Mouse (Mus musculus): ENCODE measurements around the gene Gja5.

The Gja5 gene

DNA sequence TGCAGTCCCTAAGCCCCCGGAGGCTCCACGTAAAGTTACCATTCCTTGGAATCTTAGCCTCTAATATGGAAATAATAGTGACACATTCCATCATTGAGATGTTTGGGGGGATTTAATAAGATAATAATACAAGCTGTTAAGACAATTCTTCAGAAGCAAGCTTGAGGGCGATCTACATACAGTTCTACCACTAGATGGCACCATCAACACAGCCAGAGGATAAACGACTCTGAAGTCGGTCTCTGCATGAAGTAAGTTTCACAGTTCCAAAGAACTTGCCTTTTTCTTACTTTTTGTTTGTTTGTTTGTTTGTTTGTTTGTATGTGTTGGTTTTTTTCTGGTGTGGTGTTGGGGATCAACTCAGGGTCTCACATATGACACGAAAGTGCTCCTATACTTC is 31.7 kb downstream of the Gja5 start:
- DNase-seq (ENCODE audit: low read depth, low spot score), result peak; percentile 18

DNA sequence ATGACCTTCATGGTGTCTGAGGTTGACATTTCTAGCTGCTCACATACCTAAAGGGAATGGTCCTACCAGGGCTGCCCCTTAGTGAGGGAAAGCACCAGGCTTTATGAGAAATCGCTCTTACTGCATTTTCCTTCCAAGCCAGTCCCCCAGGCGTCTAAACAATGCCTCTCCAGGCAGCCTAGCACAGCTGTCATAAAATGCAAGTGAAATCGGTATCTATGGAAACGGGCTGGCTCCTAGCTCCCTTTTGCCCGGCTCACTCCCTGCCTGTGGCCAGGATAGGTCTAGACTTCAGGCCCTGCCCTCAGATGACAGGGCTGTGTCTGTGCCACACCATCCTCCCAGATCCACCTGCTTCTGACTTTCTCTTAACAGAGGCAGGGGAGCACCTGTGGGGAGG is 33.1 kb downstream of the Gja5 start:
- DNase-seq (ENCODE audit: low read depth, low spot score), result peak; percentile 22

DNA sequence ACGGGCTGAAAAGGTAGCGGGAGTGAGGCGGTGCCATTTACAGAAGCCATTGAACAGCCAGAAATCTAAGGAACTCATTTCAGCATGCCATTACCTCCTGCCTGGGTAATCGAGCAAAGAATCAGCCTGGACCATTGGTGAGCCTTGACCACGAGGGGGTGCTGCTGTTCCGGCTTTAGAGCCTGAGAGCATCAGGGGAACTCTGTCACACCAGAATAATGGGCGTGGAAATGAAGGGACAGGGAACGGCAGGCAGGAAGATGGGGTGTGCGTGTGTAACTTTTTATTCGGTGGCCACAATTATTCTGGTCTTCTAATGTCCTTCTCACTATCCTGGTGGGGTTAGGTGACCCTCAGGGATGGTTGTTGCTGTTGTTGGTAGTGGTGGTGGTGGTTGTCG is 34.2 kb downstream of the Gja5 start:
- peak; percentile 58 for DNase-seq (ENCODE audit: low read depth, low spot score)

DNA sequence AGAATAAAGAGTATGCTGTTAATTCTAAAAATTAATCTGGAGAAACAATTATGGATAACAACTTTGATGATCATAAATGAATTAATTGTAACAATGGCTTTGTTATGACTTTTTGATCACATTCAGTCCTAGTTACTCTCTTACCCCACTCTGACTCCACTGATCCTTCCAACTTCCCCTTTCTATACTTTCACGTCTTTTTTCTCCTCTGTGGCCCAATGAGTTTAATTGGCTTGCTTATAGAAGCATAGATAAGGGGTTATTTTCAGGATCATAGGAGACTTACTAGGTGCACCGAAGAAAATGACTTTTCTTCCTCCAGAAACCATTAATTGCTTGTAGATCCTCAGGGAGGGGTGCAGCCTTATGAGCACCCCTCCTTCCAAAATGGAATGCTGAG is 38.2 kb downstream of the Gja5 start:
- no peak for DNase-seq (ENCODE audit: low read depth, low spot score)

DNA sequence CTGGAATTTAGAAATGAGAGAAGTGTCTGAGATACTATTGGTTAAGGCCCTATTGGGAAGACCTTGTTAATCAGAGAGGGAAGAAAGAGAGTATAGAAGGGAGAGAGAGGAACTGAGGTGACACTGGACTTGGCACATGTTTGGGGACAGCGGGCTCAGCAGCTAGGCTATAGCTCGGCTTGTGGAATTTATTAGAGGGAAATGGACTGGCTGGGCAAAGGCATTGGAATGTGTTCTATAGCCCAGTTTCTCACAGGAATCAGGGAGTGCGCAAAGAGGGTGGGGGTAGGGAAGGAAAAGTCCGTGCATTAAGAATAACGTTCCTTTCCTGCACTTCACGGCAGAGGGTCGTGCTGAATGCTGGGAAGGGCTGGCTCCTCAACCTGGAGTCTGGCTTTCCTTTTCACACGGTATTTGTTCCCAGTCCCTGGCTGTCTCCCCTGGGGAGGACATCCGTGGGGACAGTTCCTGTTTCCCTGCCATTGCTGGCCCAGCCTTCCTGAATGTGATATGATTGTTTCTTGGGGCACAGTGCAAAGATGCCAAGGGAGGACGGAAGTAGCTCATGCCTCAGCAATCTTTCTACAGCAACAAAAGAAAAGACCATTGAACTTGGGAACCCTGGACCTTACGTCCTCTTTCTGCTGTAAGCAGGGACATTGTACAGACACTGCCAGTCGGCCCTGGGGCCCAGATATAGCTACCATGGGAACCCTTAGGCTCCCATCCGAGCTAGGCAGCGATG is 49.2 kb downstream of the Gja5 start:
- no peak for DNase-seq (ENCODE audit: low read depth, low spot score)

DNA sequence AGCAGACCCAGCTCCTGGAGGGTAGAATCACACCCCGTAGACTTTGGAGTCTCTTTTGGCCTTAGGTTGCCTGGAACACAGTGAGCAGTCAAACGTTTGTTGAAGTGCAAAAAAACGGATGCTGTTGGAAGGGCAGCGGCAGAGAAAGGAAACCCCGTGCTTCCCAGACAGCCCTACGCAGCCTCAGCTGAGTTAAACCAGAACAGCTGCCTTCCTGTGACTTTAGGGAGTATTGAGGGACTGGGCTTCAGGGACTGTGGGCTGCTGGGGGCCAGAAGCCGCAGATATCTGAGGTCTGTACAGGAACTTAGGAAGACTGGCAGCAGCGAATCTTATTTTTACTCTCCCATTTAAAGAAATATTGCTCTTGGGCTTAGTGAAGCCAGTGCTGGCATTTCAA is 56.1 kb downstream of the Gja5 start:
- DNase-seq (ENCODE audit: low read depth, low spot score), result no peak

DNA sequence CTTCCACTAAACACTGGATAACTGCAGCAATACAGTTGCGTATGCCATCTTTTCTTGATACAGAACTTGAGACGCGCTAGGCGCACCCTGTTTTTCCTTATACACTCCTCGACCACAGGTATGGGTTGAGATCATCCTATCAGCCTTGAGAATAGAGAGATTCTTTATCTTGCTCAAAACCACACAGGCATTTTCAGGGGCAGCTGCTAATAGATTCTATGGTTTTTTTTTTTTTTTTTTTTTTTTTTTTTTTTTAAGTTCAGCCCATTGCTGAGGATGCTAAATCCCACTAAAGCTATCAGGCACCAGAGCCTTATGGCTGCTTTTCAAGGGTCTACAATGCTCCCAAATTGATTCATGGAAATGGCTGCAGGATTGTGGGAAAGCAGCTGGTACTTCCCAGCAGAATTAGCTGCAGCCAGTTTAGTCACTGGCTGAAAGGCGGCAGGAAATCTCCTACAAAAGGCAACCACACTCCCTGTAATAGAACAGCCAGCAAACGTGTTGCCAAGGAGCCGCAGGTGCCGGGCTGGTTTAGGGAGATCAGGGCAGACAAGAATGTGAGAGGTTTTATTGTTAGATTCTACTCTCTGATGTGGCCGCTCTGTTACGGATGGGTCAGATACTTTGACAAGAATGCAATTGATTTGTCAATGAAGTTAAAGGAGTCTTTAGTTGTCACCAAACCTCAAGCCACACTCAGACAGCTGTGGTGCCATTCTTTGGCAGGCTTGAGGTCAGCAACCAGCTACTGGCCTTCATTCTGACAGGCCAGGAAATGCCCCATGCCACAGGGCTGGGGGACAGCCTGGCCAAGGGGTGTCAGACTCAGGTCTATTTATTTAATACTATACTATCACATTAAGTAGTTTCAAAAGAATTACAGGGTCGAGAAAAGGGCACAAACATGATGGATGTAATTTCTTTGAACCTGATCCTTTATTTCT is 58.9 kb downstream of the Gja5 start:
- DNase-seq (ENCODE audit: low read depth, low spot score), result no peak

DNA sequence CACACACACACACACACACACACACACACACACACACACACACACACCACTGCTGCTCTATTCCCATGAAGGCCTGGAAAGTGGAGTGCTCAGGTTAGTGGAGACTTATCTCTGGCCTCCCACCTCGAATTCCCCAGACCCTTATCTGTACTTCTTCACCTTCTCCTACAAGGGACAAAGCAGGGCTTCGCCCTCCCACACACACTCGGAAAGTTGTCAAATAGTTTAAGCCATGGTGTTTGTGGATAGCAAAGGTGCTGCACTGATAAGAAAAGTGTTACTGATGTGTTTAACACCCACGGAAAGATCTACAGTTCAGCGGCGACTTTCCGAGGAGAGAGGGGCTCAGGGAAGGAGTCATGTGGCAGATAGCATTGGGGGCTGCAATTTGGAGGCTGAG is 66.5 kb downstream of the Gja5 start:
- no peak for DNase-seq (ENCODE audit: low read depth, low spot score)

DNA sequence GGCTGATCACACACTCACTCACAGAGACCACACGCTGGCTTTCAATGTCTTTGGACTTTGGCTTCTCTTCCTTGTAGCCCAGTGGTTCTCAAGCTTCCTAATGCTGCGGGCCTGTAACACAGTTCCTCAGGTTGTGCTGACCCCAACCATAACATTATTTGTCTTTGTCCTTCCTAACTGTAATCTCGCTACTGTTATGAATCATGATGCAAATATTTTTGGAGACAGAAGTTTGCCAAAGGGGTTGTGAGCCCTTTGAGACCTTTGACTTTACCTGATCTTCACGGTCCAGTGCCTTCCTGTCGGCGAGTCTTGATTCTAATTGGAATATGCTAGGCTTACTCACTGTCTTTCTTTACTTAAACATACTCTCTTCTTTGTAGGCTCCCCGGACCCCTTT is 70.0 kb downstream of the Gja5 start:
- DNase-seq (ENCODE audit: low read depth, low spot score), result no peak

DNA sequence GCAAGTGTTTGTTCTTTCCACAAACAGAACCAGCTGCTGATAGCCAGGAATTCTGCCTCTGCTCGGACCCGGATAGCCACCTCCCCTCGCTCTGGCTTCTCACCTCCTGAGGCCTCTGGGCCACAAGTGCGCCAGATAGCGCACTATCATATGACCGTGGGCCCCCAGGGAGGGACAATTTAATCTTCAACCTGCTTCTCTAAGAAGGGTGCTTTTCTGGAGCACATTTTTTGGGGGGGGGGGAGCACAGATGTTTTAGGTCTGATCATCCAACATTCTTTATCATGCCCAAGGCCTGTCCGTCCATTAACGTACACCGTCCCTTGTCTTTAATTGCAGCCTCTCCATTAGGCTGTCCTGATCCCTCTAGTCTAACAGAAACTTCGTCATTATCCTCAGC is 71.1 kb downstream of the Gja5 start:
- DNase-seq (ENCODE audit: low read depth, low spot score), result no peak

DNA sequence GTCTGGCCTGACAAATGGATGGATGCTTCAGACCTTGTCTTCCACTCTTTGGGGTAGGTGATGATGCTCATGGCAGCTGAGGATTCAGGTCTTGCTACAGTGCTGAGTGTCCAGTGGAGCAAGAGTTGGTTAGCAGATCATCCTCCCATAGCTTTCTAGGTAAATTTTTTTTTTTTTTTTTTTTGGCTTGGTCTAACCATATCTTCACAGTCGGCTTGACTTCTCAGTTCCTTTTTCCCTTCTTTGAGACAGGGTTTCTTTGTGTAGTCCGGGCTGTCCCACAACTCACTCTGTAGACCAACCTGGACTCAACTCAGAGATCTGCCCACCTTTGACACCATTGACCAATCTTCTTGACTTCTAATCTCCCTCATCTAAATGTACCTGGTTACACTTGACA is 73.0 kb downstream of the Gja5 start:
- no peak for DNase-seq (ENCODE audit: low read depth, low spot score)

DNA sequence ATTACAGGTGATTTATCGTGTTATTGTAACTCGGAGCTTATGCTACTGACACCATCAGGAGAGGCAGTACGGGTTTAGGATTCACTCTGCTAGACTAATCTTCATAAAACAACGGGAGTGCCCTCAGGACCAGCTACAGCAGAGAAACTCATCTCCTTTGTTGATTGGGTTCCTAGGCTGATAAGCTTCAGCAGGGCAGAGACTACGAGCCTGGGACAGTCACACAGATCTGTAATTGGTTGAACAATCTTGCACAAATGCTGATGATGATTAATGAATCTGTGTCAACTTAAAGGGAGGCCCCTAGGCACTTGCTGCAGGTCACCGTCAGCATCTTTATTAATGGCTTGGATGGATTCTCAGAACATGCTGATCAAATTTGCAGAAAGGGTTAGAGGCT is 74.0 kb downstream of the Gja5 start:
- DNase-seq (ENCODE audit: low read depth, low spot score), result no peak

DNA sequence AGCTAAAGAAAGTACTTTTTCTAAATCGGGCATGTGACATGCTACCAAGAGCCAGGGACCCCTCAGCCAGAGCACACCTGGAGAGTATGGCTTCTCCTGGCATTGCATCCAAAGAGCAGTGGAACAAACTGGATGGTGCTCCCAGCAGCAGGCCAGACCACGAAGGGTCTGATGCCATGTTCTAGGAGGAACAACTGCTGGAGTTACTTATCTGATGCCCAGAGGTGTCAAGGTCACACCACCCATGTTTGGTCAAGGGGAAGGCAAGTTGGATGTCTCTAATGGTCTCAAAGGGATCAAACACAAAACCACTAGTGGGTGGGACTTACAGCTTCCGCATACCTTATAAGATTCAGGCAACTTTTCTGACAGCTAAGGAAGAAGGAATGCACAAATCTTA is 74.5 kb downstream of the Gja5 start:
- no peak for DNase-seq (ENCODE audit: low read depth, low spot score)

DNA sequence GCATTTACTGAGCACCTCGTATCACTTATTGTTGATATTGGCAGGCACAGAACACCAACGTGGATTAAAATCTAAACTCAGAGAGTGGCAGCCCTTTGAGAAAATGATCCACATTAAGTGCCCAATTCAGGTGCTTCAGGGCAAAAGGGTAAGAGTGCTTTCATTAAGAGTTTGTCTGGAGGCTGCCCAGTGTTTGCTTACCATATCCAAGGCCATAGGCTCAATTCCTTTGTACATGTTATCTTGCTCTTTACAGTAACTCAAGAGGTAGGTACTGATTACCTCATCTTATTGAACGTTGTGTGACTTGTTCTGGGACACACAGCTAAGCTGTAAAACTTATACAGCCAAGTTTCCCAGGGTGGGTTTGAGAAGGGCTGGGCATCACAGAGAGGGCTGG is 77.3 kb downstream of the Gja5 start:
- DNase-seq (ENCODE audit: low read depth, low spot score), result no peak

DNA sequence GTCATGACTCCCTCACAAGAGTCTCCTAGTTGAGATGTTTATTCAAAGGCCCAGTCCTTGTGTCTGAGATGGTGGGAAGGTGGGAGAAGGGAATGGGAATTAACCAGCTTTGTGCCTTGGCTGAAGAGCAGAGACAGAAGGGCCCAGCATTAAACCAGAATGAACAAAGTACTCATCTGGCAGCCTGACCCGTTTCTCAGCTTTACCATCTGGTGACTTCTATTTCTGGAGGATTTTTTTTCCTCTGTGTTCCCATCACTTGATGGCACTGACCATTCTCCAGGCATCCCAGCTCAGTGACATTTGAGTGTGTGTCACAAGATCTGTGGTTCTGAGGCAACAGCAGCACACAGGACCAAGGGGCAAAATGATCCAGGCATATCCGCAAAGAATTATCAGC is 78.2 kb downstream of the Gja5 start:
- DNase-seq (ENCODE audit: low read depth, low spot score), result no peak

DNA sequence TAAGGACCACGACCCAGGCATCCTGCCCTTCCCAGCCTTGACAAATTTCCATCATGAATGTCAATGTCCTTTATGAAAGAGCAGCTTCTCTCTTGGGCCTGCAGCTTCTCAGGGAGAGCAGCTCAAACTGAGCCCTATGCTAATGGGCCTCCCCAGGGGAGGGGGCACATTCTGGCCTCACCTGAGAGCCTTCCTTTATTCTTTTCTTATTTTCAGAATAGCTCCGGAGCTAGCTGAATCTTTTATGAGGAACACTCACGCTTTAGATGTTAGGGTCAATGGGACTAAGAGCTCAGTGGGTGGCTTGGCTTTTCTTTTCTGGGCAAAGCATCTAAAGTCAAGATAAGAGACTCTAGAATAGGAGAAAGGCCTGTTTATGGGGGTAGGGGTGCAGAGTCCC is 88.0 kb downstream of the Gja5 start:
- no peak for DNase-seq (ENCODE audit: low read depth, low spot score)

DNA sequence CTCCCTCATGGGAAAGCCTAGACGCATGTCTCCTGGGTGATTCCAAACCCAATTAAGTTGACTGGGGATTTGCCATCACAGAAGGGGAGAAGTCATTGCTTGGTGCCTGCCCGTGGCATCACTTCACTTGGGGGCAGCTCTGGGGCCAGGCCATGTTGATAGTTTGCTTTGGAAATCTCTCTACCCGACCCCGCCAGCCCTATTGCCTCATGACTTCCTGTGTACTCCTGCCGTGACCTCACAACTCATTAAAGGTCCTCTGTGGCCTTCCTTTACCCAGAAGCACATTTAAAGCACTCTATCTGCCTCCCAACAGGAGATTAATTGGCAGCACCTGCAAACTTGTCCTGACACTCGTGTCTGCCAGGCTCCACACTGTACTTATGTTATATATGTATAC is 93.3 kb downstream of the Gja5 start:
- DNase-seq (ENCODE audit: low read depth, low spot score), result no peak

DNA sequence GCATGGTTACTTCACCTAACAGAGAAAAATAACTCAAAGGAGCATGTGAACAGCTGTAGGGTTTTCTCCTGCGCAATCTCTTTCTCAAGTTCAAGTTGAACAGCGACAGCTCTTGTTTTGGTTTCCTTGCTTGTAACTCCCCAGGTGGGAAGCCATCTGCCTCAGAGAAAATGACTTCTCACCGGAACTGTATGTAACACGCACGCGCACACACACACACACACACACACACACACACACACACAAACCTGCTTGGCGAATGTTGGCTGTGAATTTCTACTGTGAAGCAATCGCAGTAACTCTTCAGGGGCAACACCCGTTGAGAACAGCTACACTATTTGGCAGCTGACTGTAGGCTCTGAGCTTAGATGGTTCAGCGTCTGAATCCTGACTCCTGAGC is 98.6 kb downstream of the Gja5 start:
- no peak for DNase-seq (ENCODE audit: low read depth, low spot score)

DNA sequence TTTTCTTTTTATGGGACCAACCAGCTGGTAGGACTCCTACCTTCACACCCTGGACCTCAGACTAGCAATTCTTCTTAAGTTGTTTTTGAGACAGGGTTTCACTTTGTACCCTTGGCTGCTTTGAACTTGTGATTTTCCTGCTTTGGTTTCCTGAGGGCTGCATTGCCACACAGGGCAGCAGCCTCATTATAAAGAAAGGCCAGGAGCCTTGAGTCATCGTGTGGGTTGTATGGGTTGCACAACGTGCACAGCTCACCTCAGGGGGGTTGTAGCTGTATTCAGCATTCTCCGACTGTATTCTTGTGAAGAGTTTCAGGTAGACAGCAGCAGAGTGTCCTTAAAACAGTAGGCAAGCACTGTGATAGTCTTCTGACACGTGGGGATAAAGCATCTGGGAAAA is 100.0 kb downstream of the Gja5 start:
- no peak for DNase-seq (ENCODE audit: low read depth, low spot score)

DNA sequence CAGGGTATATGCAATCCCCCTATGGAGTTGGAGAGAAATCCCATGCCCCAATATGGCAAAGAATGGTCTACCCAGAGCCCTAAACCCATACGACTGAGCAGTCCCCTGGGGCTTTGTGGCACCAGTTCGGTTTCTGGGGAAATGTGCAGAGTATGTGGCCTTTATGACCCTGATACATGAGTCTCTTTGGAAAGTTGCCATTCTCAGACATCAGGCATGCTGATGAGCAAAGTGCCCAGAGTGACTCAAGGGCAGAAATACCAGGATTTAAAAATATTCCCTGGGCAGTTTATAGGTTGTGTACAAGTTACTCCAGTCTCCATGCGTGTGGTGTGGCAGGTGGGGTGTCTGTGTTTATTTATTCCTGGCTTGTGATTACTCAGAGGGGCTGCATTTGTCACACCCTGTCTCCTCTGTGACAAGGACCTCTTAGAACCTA is 102.5 kb downstream of the Gja5 start:
- DNase-seq (ENCODE audit: low read depth, low spot score), result no peak

DNA sequence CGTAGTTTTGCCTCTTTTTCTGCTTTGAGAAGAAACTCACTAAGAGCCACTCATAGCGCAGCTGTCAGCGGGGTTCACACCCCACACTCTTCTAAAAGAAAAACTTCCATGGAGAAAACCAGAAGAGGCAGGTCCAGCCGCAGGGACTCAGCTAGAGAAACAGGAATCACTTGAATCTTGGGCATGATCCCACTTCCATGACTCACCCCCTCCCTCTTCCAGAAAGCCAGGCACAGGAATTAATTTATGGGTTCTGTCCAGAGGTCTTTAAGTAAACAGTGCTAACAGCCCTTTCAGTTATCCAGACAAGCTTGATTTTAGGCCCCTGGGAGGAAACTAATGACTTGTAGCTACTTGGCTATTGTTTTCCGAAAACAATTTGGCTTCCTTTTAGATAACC is 120.7 kb downstream of the Gja5 start:
- no peak for DNase-seq (ENCODE audit: low read depth, low spot score)

DNA sequence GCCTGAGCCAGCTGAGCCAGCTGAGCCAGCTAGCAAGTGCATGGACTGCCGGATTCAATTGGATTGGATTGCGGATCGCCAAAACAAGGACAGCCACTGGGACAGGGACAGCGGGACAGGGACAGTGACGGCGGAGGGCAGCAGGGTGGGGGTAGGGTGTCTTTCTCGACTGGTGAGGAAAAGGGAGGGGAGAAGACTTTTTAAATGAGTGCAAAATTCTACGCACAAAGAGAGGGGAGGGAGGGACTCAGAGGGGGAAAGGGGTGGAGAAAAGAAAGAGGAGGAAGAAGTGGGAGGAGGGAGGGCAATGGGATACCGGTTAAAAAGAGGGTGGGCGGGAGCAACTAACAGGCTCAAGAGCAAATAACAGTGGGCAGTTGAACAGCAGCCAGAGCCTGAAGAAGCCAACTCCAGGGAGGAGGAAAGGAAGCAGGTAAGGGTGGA is 127.6 kb downstream of the Gja5 start:
- no peak for DNase-seq (ENCODE audit: low read depth, low spot score)

DNA sequence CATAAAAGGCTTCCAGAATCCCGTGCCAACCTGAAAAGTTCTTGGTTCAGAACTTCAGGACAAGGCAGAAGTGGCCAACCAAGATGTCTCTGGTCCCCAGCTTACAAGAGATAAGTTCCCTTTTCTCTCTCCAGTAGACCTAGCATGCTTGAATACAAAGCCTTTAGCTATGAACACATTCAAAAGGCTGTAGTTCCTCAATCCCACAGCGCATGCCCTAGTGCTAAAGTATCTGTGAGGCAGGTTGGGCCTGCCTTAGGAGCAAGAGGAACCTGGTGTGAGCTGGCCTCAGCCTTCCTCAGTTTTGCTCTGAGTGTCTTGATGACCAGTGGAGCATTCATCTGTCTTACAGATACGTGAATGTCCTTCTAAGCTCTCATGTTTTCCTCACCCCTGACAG is 131.1 kb downstream of the Gja5 start:
- no peak for DNase-seq (ENCODE audit: low read depth, low spot score)
